ENCODE assay signal across 22 mouse cellular contexts in the genomic region with DNA sequence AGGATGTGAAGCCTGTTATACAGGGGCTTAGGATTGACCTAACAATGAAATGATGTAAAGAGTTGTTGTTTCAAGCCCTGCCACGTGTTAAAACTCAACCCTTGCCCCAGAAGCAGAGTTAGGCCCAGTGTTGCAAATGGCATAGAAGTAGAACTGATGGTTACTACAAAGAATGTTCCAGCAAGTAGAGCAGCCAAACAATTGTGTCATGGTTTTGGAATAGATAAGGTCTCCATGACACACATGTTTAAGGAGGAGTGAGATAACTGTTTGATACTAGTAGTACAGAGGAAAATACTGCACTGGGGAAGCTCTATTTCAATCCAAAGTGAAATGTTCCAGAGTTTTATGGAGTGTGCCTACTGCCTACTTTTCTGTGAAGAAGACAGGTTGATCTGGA. TPM values are rescaled to one million over a fixed set of nuclear protein-coding genes. Genes with fewer than 3 reads are reported as not detected.
"Had no signal": no experiment of that assay in that cellular context is flagged by ENCODE, and none has a peak within 500 bp of the region (broad histone marks: within the 10 kb centered on the region; RNA-seq: fewer than 3 reads in every experiment).

No protein-coding gene starts in this region.

- H3K36me3 ChIP-seq: limb, embryonic 12.5 days; liver, embryonic 12.5 days; lung, embryonic 15.5 days; midbrain, embryonic 12.5 days; neural tube, embryonic 13.5 days had no signal

- ATAC-seq: liver, embryonic 12.5 days; midbrain, embryonic 16.5 days had no signal

- H3K27ac ChIP-seq: limb, embryonic 12.5 days; liver, embryonic 12.5 days; lung, embryonic 15.5 days; macrophage; midbrain, embryonic 12.5 days; neural tube, embryonic 13.5 days had no signal

- H3K9ac ChIP-seq: limb, embryonic 12.5 days; liver, embryonic 12.5 days; lung, embryonic 15.5 days; midbrain, embryonic 12.5 days; neural tube, embryonic 13.5 days had no signal

- DNase-seq: kidney, adult 9 months; kidney, postnatal 14 days; layer of hippocampus, postnatal 36 days; lung, postnatal 14 days; retina, postnatal 1 day; right cerebral cortex, postnatal 4 days; spleen, adult 18-20 months; thymus, postnatal 4 days had no signal

- H3K27me3 ChIP-seq: limb, embryonic 12.5 days; liver, embryonic 12.5 days; lung, embryonic 15.5 days; megakaryocyte, embryonic 14.5 days; midbrain, embryonic 12.5 days; neural tube, embryonic 13.5 days had no signal

- H3K4me3 ChIP-seq: limb, embryonic 12.5 days; liver, embryonic 12.5 days; lung, embryonic 15.5 days; megakaryocyte, embryonic 14.5 days; midbrain, embryonic 12.5 days; neural tube, embryonic 13.5 days had no signal

- H3K4me1 ChIP-seq: limb, embryonic 12.5 days; lung, embryonic 15.5 days; megakaryocyte, embryonic 14.5 days; midbrain, embryonic 12.5 days; neural tube, embryonic 13.5 days had no signal

RNA-seq across cellular contexts. Expression of gene Gm17651, which starts 26.0 kb away (rescaled TPM):
- total RNA-seq: layer of hippocampus, postnatal 36 days; left cerebral cortex, adult 8-10 months; left cerebral cortex, postnatal 25 days had no signal
- polyA plus RNA-seq: large intestine, adult 2 months; limb, embryonic 12.5 days; liver, embryonic 12.5 days; liver, embryonic 16.5 days; lung, embryonic 15.5 days; macrophage; midbrain, embryonic 12.5 days; midbrain, embryonic 16.5 days; neural tube, embryonic 13.5 days; stomach, embryonic 14.5 days; testis, adult 2 months had no signal
